Mouse (Mus musculus) heart, embryonic 14.5 days (tissue): Measurements from ENCODE around the gene Paxbp1. TPM values are rescaled to one million over a fixed set of nuclear protein-coding genes. Genes with fewer than 3 reads are reported as not detected.
A peak's percentile ranks its signal among the peaks of the same experiment; 100 is the strongest.

Source experiments
- ATAC-seq: fragments of 200-750 bp; cut with Nextera tagmentation; 2 replicates; pipeline ENCODE4 v1.8.0; 2017; ENCODE audit warnings: low read depth, moderate TSS enrichment; ENCODE audit not compliant: insufficient number of reproducible peaks, insufficient read depth, low FRiP score
- H3K27ac ChIP-seq, 2 experiments: fragments of 200-500 bp in 1 of 2; fragments of 300-500 bp in 1 of 2; sonication (generic) in 1 of 2; replicated peaks in 1 of 2; 2 replicates each; pipeline ENCODE4 v1.5.1; 2012 to 2014; ENCODE audit warnings: low read depth in 2 of 2, low read length in 2 of 2, control low read depth in 1 of 2, mild to moderate bottlenecking in 1 of 2, mixed read lengths in 1 of 2; ENCODE audit not compliant: control insufficient read depth in 1 of 2, insufficient read depth in 1 of 2
- H3K27me3 ChIP-seq: fragments of 300-500 bp; sonication (generic); 2 replicates; pipeline ENCODE4 v1.6.1; 2014; ENCODE audit warnings: mild to moderate bottlenecking, low read length, control low read depth; ENCODE audit not compliant: control insufficient read depth, insufficient read depth
- H3K36me3 ChIP-seq: fragments of 300-500 bp; sonication (generic); 2 replicates; pipeline ENCODE4 v1.6.1; 2014; ENCODE audit warnings: mild to moderate bottlenecking, control low read depth, low read length, mixed read lengths; ENCODE audit not compliant: control insufficient read depth, insufficient read depth
- H3K4me1 ChIP-seq, 2 experiments: fragments of 200-500 bp in 1 of 2; fragments of 300-500 bp in 1 of 2; sonication (generic) in 1 of 2; 2 replicates each; pipeline ENCODE4 v1.6.1; 2012 to 2014; ENCODE audit warnings: low read length in 2 of 2, control low read depth in 1 of 2, mixed read lengths in 1 of 2; ENCODE audit not compliant: control insufficient read depth in 2 of 2, insufficient read depth in 2 of 2
- H3K4me2 ChIP-seq: fragments of 300-500 bp; sonication (generic); 2 replicates; pipeline ENCODE4 v1.6.1; 2014; ENCODE audit warnings: mild to moderate bottlenecking, low read length
- H3K4me3 ChIP-seq, 2 experiments: fragments of 200-500 bp in 1 of 2; fragments of 300-500 bp in 1 of 2; sonication (generic) in 1 of 2; 2 replicates each; pipeline ENCODE4 v1.5.1; 2012 to 2014; ENCODE audit warnings: low read length in 2 of 2, mild to moderate bottlenecking in 2 of 2, control low read depth in 1 of 2, low read depth in 1 of 2, moderate library complexity in 1 of 2; ENCODE audit not compliant: control insufficient read depth in 1 of 2, insufficient read depth in 1 of 2
- H3K9ac ChIP-seq: fragments of 300-500 bp; sonication (generic); 2 replicates; pipeline ENCODE4 v1.6.1; 2014; ENCODE audit warnings: mild to moderate bottlenecking, low read length
- H3K9me3 ChIP-seq: fragments of 300-500 bp; sonication (generic); 2 replicates; pipeline ENCODE4 v1.6.1; 2016; ENCODE audit warnings: low read length, control low read depth; ENCODE audit not compliant: control insufficient read depth
- WGBS: fragments of 180-500 bp; shearing (Covaris S2); extraction: QIAGEN DNeasy Blood & Tissue Kit; methylation state at CpG from one replicate; pipeline ENCODE4 v1.1.7; 2014; 5-methylcytosine and 5-hydroxymethylcytosine counted together
- polyA plus RNA-seq: library from polyadenylated mRNA; unstranded; fragments of >200 nt; fragmentation: Nextera tagmentation; extraction: Ambion mirVana; gene quantifications from 2 replicates; pipeline ENCODE4 v1.2.1, GENCODE M21; 2014

The Paxbp1 gene
- polyA plus RNA-seq, 1 experiment from 2014 or later, result 45.1 TPM

- Histone ChIP-seq H3K9ac (no peak overlapping the region), H3K36me3 (peaks cover 94% of the 10 kb centered on the region), H3K27ac (no peak overlapping the region), H3K27me3 (no peaks in the 10 kb centered on the region), H3K4me2 (no peak overlapping the region), H3K4me1 (no peaks in the 10 kb centered on the region), H3K4me3 (no peak overlapping the region), H3K9me3 (peaks cover 4% of the 10 kb centered on the region; the same call in 1 of the 2 replicates)
- ATAC-seq, result no peak
- WGBS, result 84% methylated on average over 4 of the region's 4 CpGs
Observed at GRCm38 (mm10) chr16:91026290-91026689, 18.1 kb downstream of the Paxbp1 start.

DNA sequence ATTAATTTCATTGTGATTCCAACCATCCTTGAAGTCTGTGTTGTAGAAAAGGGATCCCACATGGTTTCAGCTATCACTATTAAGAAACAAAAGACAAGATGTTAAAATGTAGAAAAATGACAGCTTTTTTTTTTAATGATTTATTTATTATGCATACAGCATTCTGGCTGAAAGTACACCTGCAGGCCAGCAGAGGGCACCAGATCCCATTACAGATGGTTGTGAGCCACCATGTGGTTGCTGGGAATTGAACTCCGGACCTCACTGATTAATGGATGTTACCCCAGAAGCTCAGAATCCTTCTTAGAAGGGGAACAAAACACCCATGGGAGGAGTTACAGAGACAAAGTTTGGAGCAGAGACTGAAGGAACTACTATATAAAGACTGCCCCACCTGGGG is 21.0 kb downstream of the Paxbp1 start:
- no peak overlapping the region for H3K4me3 ChIP-seq
- no peak overlapping the region for H3K9ac ChIP-seq
- H3K4me1 ChIP-seq, result no peaks in the 10 kb centered on the region
- no peak overlapping the region for H3K27ac ChIP-seq
- no peak for ATAC-seq
- WGBS, result 74% methylated on average over 1 of the region's 1 CpGs
- no peak overlapping the region for H3K4me2 ChIP-seq
- peaks cover 99% of the 10 kb centered on the region for H3K36me3 ChIP-seq
- H3K9me3 ChIP-seq, result peaks cover 4% of the 10 kb centered on the region; the same call in 1 of the 2 replicates
- H3K27me3 ChIP-seq, result no peaks in the 10 kb centered on the region

DNA sequence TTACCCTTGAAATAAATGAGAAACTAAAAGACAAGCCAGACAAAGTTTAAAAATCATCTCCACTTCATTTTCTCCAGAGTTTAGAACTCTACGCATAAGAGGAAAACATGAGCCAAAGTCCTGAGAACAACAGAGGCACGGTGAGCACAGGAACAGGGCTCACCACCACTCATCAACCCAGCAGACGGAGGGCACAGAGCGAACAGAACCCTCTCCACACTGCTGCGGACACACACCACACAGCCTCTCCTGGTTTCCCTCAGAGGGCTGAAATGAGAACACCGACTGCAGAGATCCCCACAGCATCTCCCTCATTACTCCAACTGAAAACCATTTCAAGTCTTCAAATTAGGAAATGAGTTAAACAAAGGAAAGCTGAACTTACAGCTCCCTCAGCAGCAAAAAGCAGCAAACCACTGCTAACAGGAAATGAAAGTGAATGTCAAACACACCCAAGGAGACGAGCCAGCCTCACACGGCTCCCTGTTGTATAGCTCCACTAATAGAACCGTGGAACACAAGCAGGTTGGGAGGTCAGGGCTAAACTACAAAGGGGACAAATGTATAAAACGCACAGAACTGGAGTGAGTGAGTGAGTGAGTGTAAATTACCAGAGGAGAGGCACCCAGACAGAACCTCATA is 23.4 kb downstream of the Paxbp1 start:
- Histone ChIP-seq H3K4me3 (no peak overlapping the region), H3K9ac (no peak overlapping the region), H3K4me1 (no peaks in the 10 kb centered on the region), H3K36me3 (peaks cover 95% of the 10 kb centered on the region), H3K27ac (no peak overlapping the region), H3K27me3 (no peaks in the 10 kb centered on the region), H3K4me2 (no peak overlapping the region), H3K9me3 (peaks cover 4% of the 10 kb centered on the region; the same call in 1 of the 2 replicates)
- ATAC-seq, result no peak
- 88% methylated on average over 10 of the region's 10 CpGs for WGBS

GRCm38 (mm10) chr16:91019476-91019875 is 24.9 kb downstream of the Paxbp1 start:
- Histone ChIP-seq H3K27me3 (no peaks in the 10 kb centered on the region), H3K27ac (no peak overlapping the region), H3K36me3 (peaks cover 94% of the 10 kb centered on the region), H3K4me3 (no peak overlapping the region), H3K9ac (no peak overlapping the region), H3K4me1 (no peaks in the 10 kb centered on the region), H3K4me2 (no peak overlapping the region), H3K9me3 (peaks cover 4% of the 10 kb centered on the region; the same call in 1 of the 2 replicates)
- no peak for ATAC-seq
- WGBS, result 92% methylated on average over 4 of the region's 4 CpGs

DNA sequence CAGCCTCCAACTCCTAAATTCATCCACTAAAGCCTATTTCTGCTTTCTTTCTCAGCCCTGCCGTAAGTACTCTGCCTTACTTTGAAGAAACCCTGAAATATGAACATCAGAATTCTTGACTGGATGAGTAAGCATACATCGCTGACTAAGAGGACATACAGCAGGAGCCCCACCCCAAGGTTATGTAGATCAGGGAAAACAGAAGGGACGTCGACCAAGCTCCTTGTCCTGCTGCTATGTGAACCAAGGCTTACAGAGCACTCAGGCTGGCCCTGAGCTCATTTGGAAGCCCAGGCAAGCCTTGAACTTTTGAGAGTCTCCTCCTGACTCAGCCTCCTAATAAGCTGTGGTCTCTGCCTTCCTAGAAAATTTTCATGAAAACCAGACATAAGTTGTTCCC is 28.6 kb downstream of the Paxbp1 start:
- H3K36me3 ChIP-seq, result peaks cover 70% of the 10 kb centered on the region
- no peaks in the 10 kb centered on the region for H3K9me3 ChIP-seq
- H3K4me2 ChIP-seq, result no peak overlapping the region
- no peak overlapping the region for H3K4me3 ChIP-seq
- WGBS, result 88% methylated on average over 4 of the region's 4 CpGs
- ATAC-seq, result no peak
- H3K27ac ChIP-seq, result no peak overlapping the region
- H3K9ac ChIP-seq, result no peak overlapping the region
- peaks cover 0 to 8% of the 10 kb centered on the region in 2 experiments; a peak in 2 of 4 replicates for H3K4me1 ChIP-seq
- H3K27me3 ChIP-seq, result no peaks in the 10 kb centered on the region

GRCm38 (mm10) chr16:91011847-91012246 is 32.5 kb downstream of the Paxbp1 start:
- Histone ChIP-seq H3K9ac (peak overlapping the region; percentile 90; the same call in 1 of the 2 replicates), H3K9me3 (no peaks in the 10 kb centered on the region), H3K27ac (peak overlapping the region; percentile 87 to 93), H3K4me2 (peak overlapping the region; percentile 86), H3K27me3 (no peaks in the 10 kb centered on the region), H3K36me3 (peaks cover 37% of the 10 kb centered on the region), H3K4me1 (peaks cover 3 to 13% of the 10 kb centered on the region in 2 experiments; a peak in 3 of 4 replicates), H3K4me3 (peak overlapping the region; percentile 90 to 95)
- WGBS, result 46% methylated on average over 3 of the region's 3 CpGs
- no peak for ATAC-seq

- Histone ChIP-seq H3K4me3 (peak within 1 kb of the TSS; percentile 90 to 95), H3K4me2 (peak within 1 kb of the TSS; percentile 86), H3K9me3 (no peaks in the 10 kb centered on the region), H3K27ac (peak within 1 kb of the TSS; percentile 87 to 93), H3K9ac (peak within 1 kb of the TSS; percentile 90), H3K27me3 (no peaks in the 10 kb centered on the region), H3K36me3 (peaks cover 33% of the 10 kb centered on the region), H3K4me1 (peaks cover 3 to 13% of the 10 kb centered on the region in 2 experiments; a peak in 3 of 4 replicates)
- ATAC-seq, result peak; percentile 95
- under 1% methylated on average over 55 of the region's 66 CpGs for WGBS
Observed at GRCm38 (mm10) chr16:91011021-91011683, 33.2 kb downstream of the Paxbp1 start, which contains the start of gene Synj1. TSS of gene Synj1 (minus strand) at chr16:91011308.
